24 mouse cellular contexts compared by ENCODE assay signal in the genomic region with DNA sequence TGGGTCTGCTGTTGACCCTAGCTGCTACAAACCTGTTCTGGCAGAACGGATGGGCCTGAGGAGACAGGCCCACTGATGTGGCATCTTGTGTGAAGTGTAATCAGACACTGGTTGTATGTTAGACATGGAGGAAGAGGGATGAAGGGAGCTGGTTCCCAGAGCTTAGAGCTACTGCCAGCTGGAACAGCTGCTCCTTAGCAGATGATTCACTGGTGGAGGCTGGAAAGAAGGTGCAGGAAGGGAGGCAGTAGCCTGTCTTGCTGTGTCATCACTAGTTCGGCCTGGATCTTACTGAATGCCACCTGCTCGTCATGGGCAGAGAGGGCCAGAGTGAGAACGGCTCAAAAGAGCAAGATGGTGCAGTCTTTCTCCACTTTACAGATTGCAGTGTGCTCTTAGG.
A peak's percentile ranks its signal among the peaks of the same experiment; 100 is the strongest.
DNase-seq lines count a peak whose midpoint lies in the region; TF ChIP-seq lines count a peak whose summit lies in the region.
"Had no signal": no experiment of that assay in that cellular context is flagged by ENCODE, and none has a peak within 500 bp of the region (broad histone marks: within the 10 kb centered on the region; RNA-seq: fewer than 3 reads in every experiment).

No protein-coding gene starts in this region.

- DNase-seq in frontal cortex, postnatal 36 days (ENCODE audit: low spot score in 2 of 2): peak; percentile 13 to 20
- DNase-seq in frontal cortex, postnatal 25 days (ENCODE audit: low spot score in 2 of 2): no peak
- peak; percentile 32 for DNase-seq in right cerebral cortex, adult 18-20 months
- no peak for DNase-seq in right cerebral cortex, postnatal 36 days (ENCODE audit: low spot score in 2 of 2)
- DNase-seq in MN1 (ENCODE audit: low spot score): peak; percentile 29
- peak; percentile 8 for DNase-seq in telencephalon, adult 2 months (ENCODE audit: low read depth, low spot score)
- DNase-seq in lung, adult 2 months: no peak
- DNase-seq in adipocyte (ENCODE audit: low spot score): no peak
- DNase-seq: adrenal gland, adult 8-10 months; adrenal gland, postnatal 14 days; adrenal gland, postnatal 36 days; B cell, adult 2 months; cerebellum, adult 11 months; cerebellum, adult 18-20 months; cerebellum, adult 8-10 months; cerebellum, adult 9-11 months; cerebellum, postnatal 14 days; cerebellum, postnatal 36 days; embryo, embryonic 11 days had no signal

- H3K4me3 ChIP-seq in lung, adult 2 months (replicated peaks; ENCODE audit: extremely low read depth, low read depth, low read length): no peak overlapping the region
- H3K4me3 ChIP-seq: embryonic facial prominence, embryonic 13.5 days; embryonic facial prominence, embryonic 15.5 days; erythroblast, embryonic 14.5 days; forebrain, embryonic 10.5 days; forebrain, embryonic 12.5 days had no signal

- 96% methylated on average over 4 of the region's 4 CpGs for WGBS in lung, adult 2 months

- H3K4me1 ChIP-seq in lung, adult 2 months (ENCODE audit: control insufficient read depth, insufficient read depth, low read length): no peaks in the 10 kb centered on the region; the same call in 1 of the 2 replicates

- TF ChIP-seq POLR2A in lung, adult 2 months (IDR thresholded peaks at IDR 0.05; ENCODE audit: borderline replicate concordance, extremely low read depth, low read depth, low read length): no peak

- no peak for TF ChIP-seq CTCF in lung, adult 2 months (IDR thresholded peaks at IDR 0.05; ENCODE audit: insufficient read depth, low read length)

Comparison
In these comparisons a context has a peak if more than half of its experiments do, and no peak if none do; other contexts are left out.
1. DNase-seq: peak in frontal cortex, postnatal 36 days (2 of 2), right cerebral cortex, adult 18-20 months (single experiment), MN1 (single experiment) and telencephalon, adult 2 months (single experiment); none in frontal cortex, postnatal 25 days (0 of 2), right cerebral cortex, postnatal 36 days (0 of 2), lung, adult 2 months (single experiment) and adipocyte (single experiment).